Mouse (Mus musculus): ENCODE data around the gene Mitf.

Gene Mitf

DNA sequence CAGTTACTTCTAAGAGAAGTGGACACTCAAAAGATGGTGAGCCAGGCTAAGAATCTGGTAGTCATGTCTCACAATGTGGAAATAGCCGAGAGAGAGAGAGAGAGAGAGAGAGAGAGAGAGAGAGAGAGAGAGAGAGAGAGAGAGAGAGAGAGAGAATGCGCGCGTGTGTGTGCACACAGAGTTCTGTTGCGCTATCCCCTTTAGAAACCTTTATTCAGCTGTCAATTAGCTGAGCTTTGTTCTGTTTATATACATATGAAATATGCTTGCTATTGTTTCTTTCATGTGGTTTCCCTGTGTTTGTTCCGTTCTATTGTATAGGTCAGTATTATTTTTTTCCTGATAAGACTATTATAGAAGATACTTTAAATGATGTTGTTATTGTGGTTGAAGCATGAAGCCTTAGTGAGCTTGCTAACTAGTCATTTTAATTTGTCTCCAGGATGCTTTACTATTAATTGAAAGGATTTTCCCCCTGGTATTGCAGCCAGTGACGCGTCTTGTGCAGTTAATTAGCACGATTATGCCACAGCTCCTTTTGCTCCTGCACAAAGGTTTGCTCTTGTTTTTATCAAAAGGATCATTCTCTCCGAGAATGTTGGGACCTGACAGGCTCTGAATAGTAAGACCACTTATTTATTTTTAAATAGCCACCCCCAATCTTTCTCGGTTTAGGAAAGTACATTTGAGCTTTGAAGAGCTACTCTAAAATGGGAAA, 131.2 kb downstream of the Mitf start:
- no peak for DNase-seq (ENCODE audit: extremely low read depth, low read depth, low spot score)

DNA sequence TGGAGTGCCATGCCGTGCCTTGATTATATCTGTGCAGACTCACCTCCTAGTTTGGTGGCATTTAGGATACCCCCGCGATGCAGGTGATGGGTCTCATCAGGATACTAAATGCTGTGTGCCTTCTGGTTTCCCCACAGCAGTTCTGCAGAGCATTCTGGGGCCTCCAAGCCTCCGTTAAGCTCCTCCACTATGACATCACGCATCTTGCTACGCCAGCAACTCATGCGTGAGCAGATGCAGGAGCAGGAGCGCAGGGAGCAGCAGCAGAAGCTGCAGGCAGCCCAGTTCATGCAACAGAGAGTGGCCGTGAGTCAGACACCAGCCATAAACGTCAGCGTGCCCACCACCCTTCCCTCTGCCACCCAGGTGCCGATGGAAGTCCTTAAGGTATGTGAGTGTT, 134.1 kb downstream of the Mitf start:
- no peak for DNase-seq (ENCODE audit: extremely low read depth, low read depth, low spot score)

DNA sequence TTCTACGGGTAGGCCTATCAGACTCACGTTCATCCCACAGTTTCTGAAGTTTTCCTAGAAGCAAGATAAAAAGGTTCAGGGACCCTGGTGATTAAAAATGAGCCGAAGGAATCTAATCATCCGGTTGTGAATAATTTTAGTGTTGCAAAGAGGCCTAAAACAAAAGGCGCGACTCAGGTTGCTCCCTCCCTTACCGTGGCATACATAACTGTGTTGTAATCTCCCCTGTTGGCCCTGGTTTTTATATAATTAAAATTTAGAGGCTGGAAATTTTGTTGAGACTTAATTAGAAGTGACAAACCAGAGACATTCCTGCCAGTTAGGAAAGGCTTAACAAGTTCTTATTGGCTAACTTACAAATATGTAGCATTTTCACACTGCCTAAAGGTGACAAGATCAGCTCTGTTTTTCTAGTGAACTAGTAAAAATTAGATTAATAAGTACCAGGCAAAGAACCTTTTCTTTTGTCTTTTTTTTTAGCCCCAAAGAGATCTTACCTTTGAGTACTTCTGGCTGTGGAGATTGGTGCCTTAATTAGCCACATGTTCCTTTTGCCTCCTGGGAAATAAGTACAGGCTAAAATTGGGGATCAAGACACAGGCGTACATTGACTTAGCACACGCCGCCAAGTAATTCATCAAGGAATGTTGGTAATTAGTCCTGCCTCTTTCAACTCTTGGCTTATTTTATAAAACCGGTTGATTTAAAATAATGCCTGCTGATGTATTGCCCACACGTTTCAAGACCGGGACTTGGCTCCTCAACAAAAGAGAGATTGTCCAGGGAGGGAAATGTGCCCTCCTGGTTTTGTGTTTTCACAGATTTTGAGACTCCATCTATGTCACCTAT, 143.4 kb downstream of the Mitf start:
- no peak for DNase-seq (ENCODE audit: extremely low read depth, low read depth, low spot score)

DNA sequence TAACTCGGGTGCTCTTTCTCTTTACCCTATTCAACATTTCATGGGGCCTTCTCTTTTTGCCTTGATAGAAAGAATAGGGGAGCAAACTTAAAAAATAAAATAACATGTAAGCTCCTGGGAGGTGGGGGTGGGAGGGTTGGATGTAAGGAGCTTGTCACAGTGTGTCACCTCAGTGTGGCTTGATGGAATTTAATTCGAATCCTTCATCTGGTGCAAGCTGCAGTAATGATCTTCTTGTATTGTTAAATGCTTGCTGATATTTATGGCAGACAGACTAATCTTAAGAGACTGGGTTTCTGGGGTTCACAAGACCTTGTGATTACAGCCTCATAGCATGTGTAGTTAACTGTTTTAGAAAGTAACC, 144.0 kb downstream of the Mitf start:
- DNase-seq (ENCODE audit: extremely low read depth, low read depth, low spot score) = no peak

- no peak for DNase-seq (ENCODE audit: extremely low read depth, low read depth, low spot score)
Observed at GRCm38 (mm10) chr6:97951711-97952110, 144.9 kb downstream of the Mitf start.

DNA sequence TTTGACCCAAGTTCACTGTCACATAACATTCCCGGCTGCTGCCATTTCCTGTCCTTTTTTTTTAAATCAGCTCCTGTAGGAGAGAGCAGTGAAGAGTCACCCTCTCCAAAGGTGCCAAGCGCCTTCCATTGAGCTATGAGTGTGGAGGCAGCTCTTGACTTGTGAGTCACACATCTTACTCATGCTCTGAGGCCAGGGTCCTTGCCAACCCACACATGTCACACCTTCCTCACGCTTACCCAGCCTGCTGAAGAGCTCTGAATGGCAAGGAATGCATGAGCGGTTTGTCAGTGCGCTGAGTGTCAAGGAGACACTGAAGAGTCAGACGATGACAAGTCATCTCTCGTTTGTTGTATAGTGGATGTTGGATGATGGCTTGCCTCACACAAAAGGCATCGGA, 146.0 kb downstream of the Mitf start:
- no peak for DNase-seq (ENCODE audit: extremely low read depth, low read depth, low spot score)

- DNase-seq (ENCODE audit: extremely low read depth, low read depth, low spot score) = no peak
Observed at GRCm38 (mm10) chr6:97956121-97956520, 149.3 kb downstream of the Mitf start.

DNA sequence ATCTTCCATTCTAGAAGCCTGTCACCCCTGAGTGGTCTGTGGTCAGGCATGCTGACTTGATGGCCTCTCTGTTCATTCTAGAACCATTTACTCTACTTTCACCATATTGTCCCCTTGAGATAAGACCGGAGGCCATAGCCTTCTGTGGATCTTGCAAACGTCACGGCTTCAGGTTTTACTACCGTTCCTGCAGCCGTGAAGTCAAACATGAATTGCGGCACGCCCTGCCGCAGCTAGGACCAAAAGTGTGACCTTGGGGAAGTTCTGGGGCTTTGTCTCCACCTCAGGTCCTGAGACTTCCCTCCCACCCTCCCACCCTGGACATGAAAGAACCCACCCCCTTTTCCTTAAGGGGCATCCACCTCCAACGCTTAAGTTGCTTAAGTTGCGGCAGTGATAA, 149.8 kb downstream of the Mitf start:
- DNase-seq (ENCODE audit: extremely low read depth, low read depth, low spot score) = no peak

- no peak for DNase-seq (ENCODE audit: extremely low read depth, low read depth, low spot score)
Observed at GRCm38 (mm10) chr6:97958276-97958675, 151.4 kb downstream of the Mitf start.

- DNase-seq (ENCODE audit: extremely low read depth, low read depth, low spot score) = no peak
Observed at GRCm38 (mm10) chr6:97961776-97962175, 154.9 kb downstream of the Mitf start.

- DNase-seq (ENCODE audit: extremely low read depth, low read depth, low spot score) = no peak
Observed at GRCm38 (mm10) chr6:97962311-97962710, 155.5 kb downstream of the Mitf start.

DNA sequence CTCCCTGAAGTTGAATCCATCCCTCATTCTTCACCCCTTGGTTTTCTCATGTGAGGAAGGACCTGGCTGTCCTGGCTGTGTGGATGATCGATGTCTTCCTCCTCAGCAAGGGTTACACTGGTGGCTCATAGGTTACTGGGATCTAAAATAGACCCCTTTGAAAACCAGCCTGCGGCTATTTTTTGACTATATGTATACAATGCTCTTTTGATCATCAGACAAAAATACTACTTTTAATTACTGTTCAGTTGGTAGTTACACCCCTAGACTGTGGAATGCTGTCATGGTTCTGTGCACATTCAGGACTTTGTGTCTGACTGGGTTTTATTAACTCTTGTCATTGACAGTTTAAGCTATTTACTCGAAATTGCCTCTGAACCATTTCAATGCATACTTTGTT, 157.9 kb downstream of the Mitf start:
- no peak for DNase-seq (ENCODE audit: extremely low read depth, low read depth, low spot score)

GRCm38 (mm10) chr6:97981668-97982067, 174.8 kb downstream of the Mitf start:
- DNase-seq (ENCODE audit: extremely low read depth, low read depth, low spot score) = no peak

- no peak for DNase-seq (ENCODE audit: extremely low read depth, low read depth, low spot score)
Observed at GRCm38 (mm10) chr6:97985658-97986057, 178.8 kb downstream of the Mitf start.

DNA sequence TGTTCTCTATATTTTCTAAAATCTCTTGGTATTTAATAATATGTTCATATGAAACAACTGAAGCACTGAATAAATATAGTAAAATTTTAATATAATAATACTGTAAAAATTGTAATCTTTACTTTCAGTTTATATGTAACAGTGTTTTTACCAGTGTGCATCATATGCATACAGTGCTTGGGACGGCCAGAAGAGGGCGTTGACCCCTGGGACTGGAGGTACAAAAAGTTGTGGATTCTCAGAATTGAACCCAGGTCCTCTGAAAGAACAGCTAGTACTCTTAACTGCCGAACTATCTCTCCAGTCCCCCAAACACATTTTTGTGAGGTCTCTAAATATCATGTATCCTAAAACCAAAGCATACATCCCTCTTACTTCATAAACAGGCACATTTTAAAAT, 179.6 kb downstream of the Mitf start:
- DNase-seq (ENCODE audit: extremely low read depth, low read depth, low spot score) = no peak

DNA sequence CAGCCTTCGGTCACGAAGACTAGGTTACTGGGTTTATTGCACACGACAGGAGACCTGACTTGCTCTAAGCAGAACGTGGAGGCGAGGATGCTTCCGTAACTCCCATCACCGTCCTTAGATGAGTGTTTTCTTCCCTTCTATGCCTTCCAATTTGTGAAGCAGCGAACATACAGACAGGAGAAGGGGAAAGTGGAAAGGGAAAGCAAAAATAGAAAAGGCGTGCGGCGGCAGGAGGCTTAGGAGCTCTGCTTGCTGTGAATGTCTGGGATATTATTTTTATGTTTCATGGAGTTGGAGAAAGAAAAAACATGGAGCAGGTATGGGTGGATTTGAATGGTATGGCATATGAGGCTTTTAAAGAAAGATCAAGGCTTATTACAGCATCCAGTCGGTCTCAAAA, 186.7 kb downstream of the Mitf start:
- DNase-seq (ENCODE audit: extremely low read depth, low read depth, low spot score) = no peak

DNA sequence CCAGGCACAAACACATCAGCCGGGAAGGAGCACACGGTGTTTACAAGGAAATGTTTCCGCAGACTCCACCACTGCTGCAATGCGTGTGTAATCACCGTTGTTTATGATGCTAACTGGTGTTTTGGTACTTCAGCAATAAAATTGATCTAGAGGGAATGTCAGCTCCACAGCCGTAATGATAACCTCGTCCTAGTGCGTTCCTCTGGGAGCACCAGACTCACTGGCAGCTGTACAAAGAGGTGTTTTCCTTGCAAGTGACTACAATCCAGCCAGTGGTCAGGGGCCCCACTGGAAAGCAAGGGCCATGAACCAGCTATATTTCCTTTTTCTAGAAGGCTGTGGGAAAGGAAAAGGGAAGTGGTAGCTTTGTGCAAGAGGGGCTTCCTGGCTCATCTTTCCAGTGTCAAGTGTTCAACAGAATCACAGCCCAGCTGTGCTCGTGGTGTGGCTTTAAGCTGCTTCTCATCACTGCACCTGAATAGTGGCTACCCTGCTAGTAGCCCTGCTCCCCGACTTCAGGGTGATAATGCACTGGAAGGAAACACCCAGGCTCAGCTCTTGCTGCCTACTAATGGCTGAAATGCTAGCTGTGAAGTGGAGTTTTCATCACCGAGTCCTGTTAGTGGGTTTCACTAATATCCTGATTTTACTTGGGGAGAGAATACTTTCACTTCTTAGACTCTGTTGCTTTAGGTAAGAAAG, 188.9 kb downstream of the Mitf start:
- no peak for DNase-seq (ENCODE audit: extremely low read depth, low read depth, low spot score)

DNA sequence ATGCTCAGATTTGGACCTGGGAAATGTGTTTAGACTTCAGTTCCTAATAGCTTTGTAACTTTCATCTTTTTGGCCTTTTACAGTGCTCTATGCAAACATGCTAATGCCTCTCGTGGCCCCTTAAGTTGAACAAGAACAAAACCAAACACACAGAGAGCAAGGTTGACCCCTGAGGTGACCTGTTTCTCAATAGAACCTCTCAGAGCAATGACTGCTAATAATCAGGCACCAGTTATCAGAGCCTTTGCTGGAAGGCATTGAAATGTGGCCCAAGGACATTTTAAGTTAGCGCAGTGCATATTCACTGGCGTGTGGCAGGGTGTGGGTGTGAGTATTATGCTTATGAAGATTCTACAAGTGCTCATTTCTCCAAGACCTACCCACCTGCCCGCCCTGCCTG, 194.7 kb downstream of the Mitf start:
- DNase-seq (ENCODE audit: extremely low read depth, low read depth, low spot score) = no peak

- no peak for DNase-seq (ENCODE audit: extremely low read depth, low read depth, low spot score)
Observed at GRCm38 (mm10) chr6:98003114-98003513, 196.3 kb downstream of the Mitf start.

- no peak for DNase-seq (ENCODE audit: extremely low read depth, low read depth, low spot score)
Observed at GRCm38 (mm10) chr6:98005566-98005965, 198.7 kb downstream of the Mitf start.

DNA sequence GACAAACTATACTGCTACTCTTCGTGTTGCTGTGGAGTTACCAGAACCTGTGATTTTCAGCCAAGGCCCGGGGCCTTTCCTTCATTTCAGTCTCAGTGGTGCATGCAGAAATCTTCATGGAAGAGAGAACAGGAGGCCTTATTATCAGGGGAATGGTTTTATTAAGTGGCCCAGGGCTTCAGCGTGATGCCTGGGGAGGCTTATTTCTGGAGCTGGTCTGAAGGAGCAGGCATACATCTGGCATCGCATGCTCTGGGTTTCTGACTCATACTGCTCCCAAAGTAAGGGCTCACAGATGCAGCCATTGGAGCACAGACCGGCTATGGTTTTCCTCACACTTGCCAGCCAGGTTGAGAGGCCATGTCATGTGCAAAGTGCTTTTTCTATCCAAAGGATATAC, 208.2 kb downstream of the Mitf start:
- no peak for DNase-seq (ENCODE audit: extremely low read depth, low read depth, low spot score)

GRCm38 (mm10) chr6:98015819-98016218, 209.0 kb downstream of the Mitf start:
- no peak for DNase-seq (ENCODE audit: extremely low read depth, low read depth, low spot score)
